Mouse (Mus musculus) small intestine, adult 2 months (tissue): ENCODE measurements around the gene Oaz2. TPM values are rescaled to one million over a fixed set of nuclear protein-coding genes. Genes with fewer than 3 reads are reported as not detected.

Experiments used
- H3K27ac ChIP-seq: fragments of 200-500 bp; 2 replicates; pipeline ENCODE4 v1.5.1; 2012; ENCODE audit warnings: low read depth, low read length, control low read depth, inconsistent platforms; ENCODE audit not compliant: insufficient read depth
- H3K27me3 ChIP-seq: fragments of 200-500 bp; 2 replicates; pipeline ENCODE4 v1.6.1; 2012; ENCODE audit warnings: mild to moderate bottlenecking, moderate library complexity, low read length, inconsistent platforms; ENCODE audit not compliant: control insufficient read depth, insufficient read depth
- H3K36me3 ChIP-seq: fragments of 200-500 bp; 2 replicates; pipeline ENCODE4 v1.6.1; 2012; ENCODE audit warnings: mild to moderate bottlenecking, low read length, control low read depth, inconsistent platforms; ENCODE audit not compliant: control insufficient read depth, insufficient read depth
- H3K4me1 ChIP-seq: fragments of 200-500 bp; 2 replicates; pipeline ENCODE4 v1.6.1; 2012; ENCODE audit warnings: low read length, inconsistent platforms, mixed read lengths; ENCODE audit not compliant: control insufficient read depth, insufficient read depth, insufficient read length
- H3K4me3 ChIP-seq: fragments of 200-500 bp; 2 replicates; pipeline ENCODE4 v1.5.1; 2012; ENCODE audit warnings: low read depth, mild to moderate bottlenecking, control low read depth, inconsistent platforms, low read length, moderate library complexity
- CTCF ChIP-seq: fragments of 200-500 bp; IDR thresholded peaks from 2 replicates; pipeline ENCODE4 v1.5.1; 2012; ENCODE audit warnings: low read depth, mild to moderate bottlenecking, control low read depth, inconsistent platforms, low read length, moderate library complexity, mixed read lengths; ENCODE audit not compliant: insufficient replicate concordance, insufficient read length; ENCODE audit errors: extremely low read depth
- POLR2A ChIP-seq: fragments of 200-500 bp; IDR thresholded peaks from 2 replicates; pipeline ENCODE4 v1.6.1; 2012; ENCODE audit warnings: low read depth, mild to moderate bottlenecking, control low read depth, inconsistent platforms, low read length, moderate library complexity
- WGBS: fragments of 180-500 bp; shearing (Covaris S2); methylation state at CpG from one replicate; pipeline ENCODE4 v1.1.7; 2018; 5-methylcytosine and 5-hydroxymethylcytosine counted together
- polyA plus RNA-seq: library from polyadenylated mRNA; depleted of rRNA; stranded (reverse); fragments of >200 nt; gene quantifications from 2 replicates; pipeline ENCODE4 v1.2.3, GENCODE M21; 2012; rRNA removed

Gene Oaz2
- 36.0 and 39.7 TPM in 2 replicates for polyA plus RNA-seq

- Histone ChIP-seq H3K36me3 (no peaks in the 10 kb centered on the region), H3K27ac (no peak within 1 kb of the TSS), H3K27me3 (no peaks in the 10 kb centered on the region), H3K4me1 (peaks cover 7% of the 10 kb centered on the region; the same call in 1 of the 2 replicates), H3K4me3 (no peak within 1 kb of the TSS)
- no peak for TF ChIP-seq POLR2A
- TF ChIP-seq CTCF, result no peak
- WGBS, result 94% methylated on average over 8 of the region's 8 CpGs
These were observed at the start of gene Oaz2 for GRCm38 (mm10) chr9:65667701-65668100. Gene Oaz2 (plus strand): TSS chr9:65668001.

DNA sequence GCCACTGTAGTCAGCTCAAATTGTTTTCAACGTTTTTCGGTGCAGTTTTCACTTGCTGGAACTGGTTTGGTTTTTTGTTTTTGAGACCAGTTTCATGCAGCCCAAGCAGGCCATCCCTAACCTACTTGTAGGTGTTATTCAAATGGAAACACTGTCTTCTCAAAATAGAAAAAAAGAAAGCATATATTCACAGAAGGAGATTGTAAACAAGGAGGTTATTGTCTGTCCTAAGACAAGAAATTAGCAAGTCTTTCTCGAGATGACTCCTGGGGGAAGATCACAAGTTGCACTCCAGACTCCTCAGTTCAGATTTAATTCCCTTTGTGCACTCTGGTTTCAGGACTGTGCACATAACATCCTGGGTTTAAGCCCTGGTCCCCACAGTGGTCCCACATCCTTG, 48.5 kb upstream of the Oaz2 start:
- no peaks in the 10 kb centered on the region for H3K36me3 ChIP-seq
- H3K27ac ChIP-seq, result no peak overlapping the region
- TF ChIP-seq CTCF (no peak), POLR2A (no peak)
- WGBS, result 67% methylated on average over 3 of the region's 3 CpGs
- no peak overlapping the region for H3K4me3 ChIP-seq
- H3K4me1 ChIP-seq, result no peaks in the 10 kb centered on the region
- no peaks in the 10 kb centered on the region for H3K27me3 ChIP-seq

- Histone ChIP-seq H3K36me3 (no peaks in the 10 kb centered on the region), H3K27ac (no peak overlapping the region), H3K4me1 (no peaks in the 10 kb centered on the region), H3K4me3 (no peak overlapping the region), H3K27me3 (no peaks in the 10 kb centered on the region)
- 94% methylated on average over 4 of the region's 4 CpGs for WGBS
- TF ChIP-seq POLR2A (no peak), CTCF (no peak)
These were observed 46.6 kb upstream of the Oaz2 start for GRCm38 (mm10) chr9:65621196-65621595.

DNA sequence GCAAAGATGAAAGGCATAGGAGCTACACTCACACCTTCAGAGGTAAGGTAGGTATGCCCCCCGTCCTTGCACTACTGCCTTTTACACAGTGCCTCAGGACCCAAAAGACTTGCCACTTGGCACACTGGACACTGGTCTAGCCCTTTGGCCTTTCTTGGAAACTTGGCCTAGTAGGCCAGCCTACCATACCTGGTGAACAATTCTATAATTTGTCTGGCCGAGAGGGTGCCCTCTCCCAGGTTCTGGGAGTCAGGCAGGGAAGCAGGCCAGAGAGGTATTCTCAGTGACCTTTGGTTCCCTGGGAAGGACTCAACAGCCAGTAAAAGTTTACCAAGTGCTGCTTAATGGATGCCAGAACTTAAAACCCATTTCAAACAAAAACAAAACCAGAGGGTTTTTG, 46.1 kb upstream of the Oaz2 start:
- H3K27ac ChIP-seq, result no peak overlapping the region
- TF ChIP-seq CTCF (no peak), POLR2A (no peak)
- H3K4me3 ChIP-seq, result no peak overlapping the region
- no peaks in the 10 kb centered on the region for H3K27me3 ChIP-seq
- H3K4me1 ChIP-seq, result no peaks in the 10 kb centered on the region
- 70% methylated on average over 2 of the region's 2 CpGs for WGBS
- no peaks in the 10 kb centered on the region for H3K36me3 ChIP-seq

DNA sequence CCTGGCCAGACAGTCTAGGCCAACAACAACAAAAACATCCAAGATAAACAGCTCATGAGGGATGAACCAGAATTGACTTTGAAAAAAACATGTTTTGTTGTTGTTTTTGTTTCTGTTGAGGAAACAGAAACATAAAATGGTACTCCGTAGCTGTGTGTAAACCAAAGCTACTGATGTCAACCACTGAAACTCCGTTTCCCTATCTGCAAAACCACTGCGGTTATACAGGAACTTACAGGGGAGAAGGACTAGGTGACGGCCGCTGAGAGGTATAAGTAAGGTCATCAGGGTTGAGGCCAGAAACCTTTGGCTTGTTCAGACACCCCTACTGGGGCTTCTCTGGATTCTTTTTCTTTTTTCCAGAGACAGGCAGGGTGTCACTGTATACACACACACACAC, 45.0 kb upstream of the Oaz2 start:
- no peaks in the 10 kb centered on the region for H3K36me3 ChIP-seq
- TF ChIP-seq POLR2A, result no peak
- TF ChIP-seq CTCF, result no peak
- peaks cover 7% of the 10 kb centered on the region; the same call in 1 of the 2 replicates for H3K27me3 ChIP-seq
- no peaks in the 10 kb centered on the region for H3K4me1 ChIP-seq
- no peak overlapping the region for H3K4me3 ChIP-seq
- WGBS, result 79% methylated on average over 5 of the region's 5 CpGs
- no peak overlapping the region for H3K27ac ChIP-seq

- H3K36me3 ChIP-seq, result no peaks in the 10 kb centered on the region
- no peaks in the 10 kb centered on the region for H3K4me1 ChIP-seq
- H3K4me3 ChIP-seq, result no peak overlapping the region
- 53% methylated on average over 2 of the region's 2 CpGs for WGBS
- no peak for TF ChIP-seq POLR2A
- TF ChIP-seq CTCF, result no peak
- no peak overlapping the region for H3K27ac ChIP-seq
- H3K27me3 ChIP-seq, result peaks cover 13% of the 10 kb centered on the region
These were observed 43.5 kb upstream of the Oaz2 start for GRCm38 (mm10) chr9:65624266-65624665.

- Histone ChIP-seq H3K4me3 (peak within 1 kb of the TSS; percentile 82), H3K27ac (peak within 1 kb of the TSS; percentile 56; the same call in 1 of the 2 replicates), H3K27me3 (peaks cover 39% of the 10 kb centered on the region), H3K4me1 (peaks cover 2% of the 10 kb centered on the region; the same call in 1 of the 2 replicates), H3K36me3 (no peaks in the 10 kb centered on the region)
- no peak for TF ChIP-seq POLR2A
- TF ChIP-seq CTCF, result no peak
- 5% methylated on average over 40 of the region's 40 CpGs for WGBS
These were observed 38.6 kb upstream of the Oaz2 start, which contains the start of gene Rbpms2 for GRCm38 (mm10) chr9:65629025-65629766. Gene Rbpms2 (plus strand): TSS chr9:65629648.
